Mouse (Mus musculus) monocyte, adult 5-6 weeks (primary cell): ENCODE results near the gene Uba1. TPM values are rescaled to one million over a fixed set of nuclear protein-coding genes. Genes with fewer than 3 reads are reported as not detected.

Experiments
- ATAC-seq: fragments of 153-309, 156-312 bp; replicated peaks from 2 replicates; pipeline ENCODE4 v1.8.0; 2017; ENCODE audit warnings: mild to moderate bottlenecking; ENCODE audit not compliant: low TSS enrichment, insufficient number of reproducible peaks, severe bottlenecking, poor library complexity, low FRiP score
- total RNA-seq: library from RNA; stranded (forward); fragments of 200-1000, 200-491, 200-594 nt; gene quantifications from 3 replicates; pipeline ENCODE4 v1.2.3, GENCODE M21; 2017

Gene Uba1
- 137 to 173 TPM (median 147 TPM) in 3 replicates for total RNA-seq

DNA sequence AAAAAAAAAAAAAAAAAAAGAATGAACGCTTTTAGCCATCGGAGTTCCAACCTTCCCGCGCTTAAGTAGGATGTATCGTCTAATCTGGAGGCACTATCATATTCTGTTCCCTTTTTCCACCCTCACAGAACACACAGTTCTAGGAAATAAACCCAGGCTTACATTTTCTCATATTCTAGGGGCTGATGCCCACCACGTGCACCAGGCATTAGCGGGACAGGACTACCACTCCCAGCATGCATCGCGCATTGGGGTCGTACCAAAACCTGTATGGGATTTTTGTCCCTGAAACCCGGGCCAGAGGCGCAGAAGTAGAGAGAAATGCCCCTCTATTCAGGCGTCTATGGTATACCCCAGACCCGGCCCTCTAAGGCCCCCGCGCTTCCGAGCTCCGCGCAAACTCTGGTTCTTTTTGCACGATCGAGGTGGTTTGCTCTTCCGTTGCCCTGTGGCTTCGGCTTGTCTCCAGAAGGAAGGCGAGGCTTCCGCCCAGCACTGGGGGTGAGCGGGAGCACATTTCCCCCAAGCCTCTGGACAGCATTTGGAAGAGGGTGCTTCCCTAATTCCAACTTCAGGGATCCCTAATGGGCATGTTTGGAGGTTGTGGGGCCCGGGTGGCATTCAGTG, at the start of gene Uba1:
Gene Uba1, plus strand, starts transcription at position 301 of the 627 bp plus-strand sequence.
- ATAC-seq = peak; percentile 83

DNA sequence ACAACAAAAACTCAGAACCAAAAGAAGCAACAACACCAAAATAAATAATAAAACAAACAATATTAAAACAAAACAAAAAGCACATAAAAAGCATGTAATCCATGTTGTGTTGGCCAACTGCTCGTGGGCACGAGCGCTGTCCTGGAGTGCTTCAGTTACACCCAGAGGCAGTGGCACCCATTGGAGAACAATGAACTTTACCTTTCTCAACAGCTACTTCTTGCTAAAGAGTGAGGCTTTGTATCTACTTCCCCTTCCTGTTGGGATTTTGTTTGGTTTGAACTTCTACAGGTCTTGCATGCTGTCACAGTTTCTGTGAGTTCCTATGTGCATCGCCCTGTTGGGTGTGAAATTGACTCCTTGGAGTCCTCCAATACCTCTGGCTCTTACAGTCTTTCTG, 49.6 kb upstream of the Uba1 start:
- ATAC-seq = no peak

DNA sequence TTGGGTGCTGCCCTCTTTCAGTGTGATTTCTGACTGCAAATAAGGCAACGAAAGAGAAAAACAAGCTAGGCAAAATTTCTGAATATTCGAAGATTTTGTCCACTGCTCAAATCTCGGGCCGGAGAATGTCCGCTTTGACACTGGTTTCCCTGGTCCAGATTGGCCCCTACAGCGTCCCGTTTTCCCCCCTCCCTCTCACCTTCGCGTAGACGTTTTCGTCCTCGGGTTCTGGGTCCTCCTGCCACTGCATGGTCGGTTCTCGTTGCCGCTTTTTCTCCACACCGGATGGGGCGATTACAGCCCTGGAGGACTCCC, 41.3 kb upstream of the Uba1 start:
- 0 out of 2 replicates have a peak, but pooled peaks have one; percentile 5 for ATAC-seq

- peak; percentile 97 for ATAC-seq
Observed at GRCm38 (mm10) chrX:20617176-20617902, 40.8 kb upstream of the Uba1 start, which contains the start of the genes Rbm10 and Ndufb11. Gene Rbm10, plus strand, starts transcription at chrX:20617503. Gene Ndufb11, minus strand, starts transcription at chrX:20617619.

DNA sequence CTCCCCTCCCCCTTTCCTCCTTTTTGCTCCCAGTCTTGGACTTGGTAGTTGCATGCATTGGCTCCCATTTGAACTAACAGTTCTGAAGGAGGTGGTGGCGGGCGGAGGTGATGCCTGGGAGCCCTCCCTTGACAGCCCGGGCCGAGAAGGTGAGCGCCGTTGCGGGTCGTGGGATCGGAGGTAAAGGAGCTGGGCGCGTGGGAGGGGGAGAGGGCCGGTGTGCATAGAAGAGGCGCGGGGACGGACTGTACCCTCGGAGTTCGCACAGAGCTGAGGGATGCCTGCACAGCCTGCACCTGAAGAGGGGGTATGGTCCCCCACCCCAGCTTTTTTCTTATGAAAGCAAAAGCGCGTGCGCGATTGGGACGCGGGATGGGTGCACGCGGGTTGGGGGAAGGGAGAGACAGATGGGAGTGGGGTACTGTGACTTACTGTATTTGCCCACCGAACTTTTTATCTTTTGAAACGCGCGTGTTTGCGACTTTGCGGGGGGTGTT, 40.2 kb upstream of the Uba1 start:
- ATAC-seq = no peak

GRCm38 (mm10) chrX:20638141-20638540, 20.0 kb upstream of the Uba1 start:
- no peak for ATAC-seq

- no peak for ATAC-seq
Observed at GRCm38 (mm10) chrX:20644780-20645179, 13.3 kb upstream of the Uba1 start.

- ATAC-seq = no peak
Observed at GRCm38 (mm10) chrX:20657593-20657992, 533 bp upstream of the Uba1 start.

DNA sequence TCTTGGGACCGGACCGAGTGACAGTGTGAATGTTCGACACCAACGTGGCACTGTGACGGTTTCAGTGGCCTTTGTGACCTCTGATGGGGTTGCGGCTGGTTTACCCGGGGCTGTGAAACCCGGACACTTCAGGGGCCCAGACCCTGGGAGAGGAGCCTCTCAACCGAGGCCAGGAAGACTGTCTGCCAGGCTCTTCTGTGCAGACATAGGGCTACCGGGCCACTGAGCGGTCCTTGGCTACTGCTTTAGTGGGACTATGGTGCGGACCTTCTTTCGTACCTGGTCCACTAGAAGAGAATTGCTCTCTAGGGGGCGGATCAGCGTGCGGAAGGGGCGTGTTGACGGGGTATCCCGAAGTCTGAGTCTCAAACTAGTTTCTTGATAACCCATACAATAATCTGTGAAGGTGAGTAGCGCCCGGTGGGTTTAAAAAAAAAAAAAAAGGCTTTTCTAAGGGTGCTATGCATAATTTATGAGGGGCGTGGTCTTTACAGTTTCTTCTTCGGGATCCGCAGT, 823 bp downstream of the Uba1 start:
- no peak for ATAC-seq

- ATAC-seq = no peak
Observed at GRCm38 (mm10) chrX:20662317-20662715, 4.2 kb downstream of the Uba1 start.

DNA sequence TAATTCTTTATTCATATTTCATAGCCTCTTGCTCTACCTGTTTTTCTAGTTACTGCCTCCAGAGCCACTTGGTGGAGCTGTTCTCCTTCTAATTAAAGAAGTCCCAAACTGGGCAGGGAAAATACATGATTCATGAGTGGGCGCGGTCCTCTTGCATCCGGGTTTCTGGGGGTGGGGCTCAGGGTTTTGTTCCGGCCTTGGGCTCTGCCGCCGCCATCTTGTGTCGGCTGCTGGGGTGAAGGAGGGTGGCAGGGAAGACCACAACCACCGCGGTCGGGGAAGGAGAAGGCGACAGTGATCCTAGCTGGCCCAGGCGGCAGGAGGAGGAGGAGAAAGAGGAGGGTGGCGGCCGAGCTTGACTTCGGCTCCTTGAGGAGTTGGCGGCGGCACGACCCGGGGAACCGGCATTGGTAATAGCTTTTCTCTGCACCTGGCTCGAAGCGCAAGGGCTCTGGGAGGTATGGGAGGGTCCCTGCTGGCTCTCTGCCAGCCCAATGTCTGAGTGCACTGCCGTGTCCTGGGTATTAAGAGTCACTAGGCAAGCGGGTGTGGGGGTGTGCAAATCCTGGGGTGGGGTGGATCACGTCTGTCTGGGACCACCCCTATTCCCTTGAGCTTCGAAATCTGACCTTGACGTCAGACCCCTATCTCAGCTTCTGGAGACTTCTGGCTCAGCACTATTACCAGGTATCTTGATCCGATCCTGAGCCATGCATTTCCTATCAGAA, 4.8 kb downstream of the Uba1 start:
- ATAC-seq = peak; percentile 89

DNA sequence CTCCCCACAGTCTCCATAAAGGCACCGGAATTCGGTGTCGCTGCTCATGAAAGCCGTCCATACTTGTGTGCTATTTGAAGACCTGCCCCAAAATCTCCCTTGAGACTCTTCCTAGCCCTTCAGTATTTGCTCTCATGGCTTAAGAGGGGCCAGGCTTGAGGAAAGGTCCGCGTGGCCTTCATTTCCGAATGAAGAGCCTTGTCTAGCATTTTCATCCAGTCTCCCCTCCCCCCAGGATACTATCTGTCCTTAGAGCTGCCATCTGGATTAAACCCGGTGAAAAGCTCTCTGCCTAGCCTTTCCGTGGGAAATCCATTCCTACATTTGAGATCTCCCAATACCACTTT, 5.3 kb downstream of the Uba1 start:
- ATAC-seq = no peak

GRCm38 (mm10) chrX:20687519-20688067, 29.5 kb downstream of the Uba1 start, which contains the start of gene Cdk16:
Gene Cdk16, plus strand, starts transcription at chrX:20687954.
- ATAC-seq = peak; percentile 90

- peak; percentile 82 for ATAC-seq
Observed at GRCm38 (mm10) chrX:20688068-20688547, 30.0 kb downstream of the Uba1 start.

DNA sequence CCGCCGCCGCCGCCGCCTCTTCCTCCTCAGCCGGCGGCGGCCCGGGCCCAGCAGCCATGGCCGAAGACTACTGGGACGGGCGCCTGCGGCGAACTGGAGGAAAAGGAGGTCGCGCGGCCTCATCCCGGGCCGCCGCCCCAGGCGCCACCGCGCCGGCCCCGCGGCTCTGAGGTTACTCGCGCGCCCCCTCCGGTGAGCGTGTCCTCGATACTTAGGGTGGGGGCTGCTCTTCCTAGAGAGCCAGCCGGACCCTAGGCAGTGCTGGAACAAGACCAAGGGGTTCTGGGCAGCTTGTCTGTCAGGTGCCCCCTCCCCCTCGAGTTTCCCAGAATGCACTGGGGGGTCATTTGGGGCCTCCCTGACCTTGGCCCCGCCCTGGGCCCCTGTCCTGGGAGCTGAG, 30.5 kb downstream of the Uba1 start:
- peak; percentile 34 for ATAC-seq

DNA sequence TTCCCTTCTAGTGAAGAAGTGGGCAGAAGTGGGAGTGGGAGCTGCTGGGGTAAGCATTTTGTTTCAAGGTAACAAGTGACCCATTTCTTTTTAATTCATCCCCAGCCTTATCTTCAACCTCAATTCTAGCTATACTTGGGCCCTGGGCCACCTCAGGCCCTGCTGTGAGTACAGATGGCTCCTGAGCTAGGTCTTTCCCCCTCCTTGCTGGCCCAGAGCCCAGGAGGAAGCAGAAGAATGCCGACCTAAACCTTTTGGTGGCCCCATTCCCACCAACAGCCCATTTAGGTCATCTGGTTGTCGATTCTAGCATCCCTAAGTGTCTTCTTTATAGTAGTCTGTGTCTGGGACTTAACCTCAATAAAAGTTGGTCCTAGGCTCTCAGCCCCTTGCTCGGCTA, 33.4 kb downstream of the Uba1 start:
- ATAC-seq = no peak

- ATAC-seq = no peak
Observed at GRCm38 (mm10) chrX:20692616-20693015, 34.5 kb downstream of the Uba1 start.

DNA sequence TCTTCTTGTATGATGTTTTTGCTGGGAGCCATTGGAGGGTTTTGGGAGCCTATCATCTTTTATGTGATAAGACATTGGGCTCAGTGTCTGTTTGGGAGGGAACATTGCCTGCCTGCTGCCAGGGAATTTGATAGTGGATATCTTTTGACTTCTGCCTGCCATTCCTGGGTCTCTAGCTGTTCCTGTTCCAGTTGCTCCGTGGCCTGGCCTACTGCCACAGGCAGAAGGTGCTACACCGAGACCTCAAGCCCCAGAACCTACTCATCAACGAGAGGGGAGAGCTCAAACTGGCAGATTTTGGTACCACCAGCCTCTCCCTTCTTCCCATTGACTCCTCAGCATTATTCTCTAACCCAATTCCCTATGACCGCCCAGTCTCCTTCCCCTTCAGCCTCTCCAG, 37.7 kb downstream of the Uba1 start:
- ATAC-seq = no peak

- ATAC-seq = no peak
Observed at GRCm38 (mm10) chrX:20703741-20704290, 45.7 kb downstream of the Uba1 start, which contains the start of gene Usp11. Gene Usp11, plus strand, starts transcription at chrX:20703906.
